Mouse (Mus musculus): ENCODE data around the gene Tpra1. TPM values are rescaled to one million over a fixed set of nuclear protein-coding genes. Genes with fewer than 3 reads are reported as not detected.

Tpra1 gene
- polyA plus RNA-seq, 1 experiment from 2014 or later: 90.6 TPM

DNA sequence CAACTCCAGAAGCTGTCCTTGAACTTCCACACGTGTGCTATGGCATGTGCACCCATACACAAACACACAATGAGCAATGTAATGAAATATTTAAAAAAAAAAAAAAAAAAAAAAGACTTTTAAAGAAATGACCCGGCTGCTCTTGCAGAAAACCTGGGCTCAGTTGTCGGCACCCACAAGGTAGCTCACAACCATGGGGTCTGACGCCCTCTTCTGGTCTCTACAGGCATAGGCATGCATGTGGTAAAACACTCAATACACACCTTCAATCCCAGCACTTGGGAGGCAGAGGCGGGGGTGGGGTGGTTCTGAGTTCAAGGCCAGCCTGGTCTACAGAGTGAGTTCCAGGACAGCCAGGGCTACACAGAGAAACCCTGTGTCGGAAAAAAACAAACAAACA lies 6.1 kb upstream of the Tpra1 start:
- Histone ChIP-seq H3K36me3 (peaks cover 61% of the 10 kb centered on the region), H3K4me2 (replicated peaks) (no peak overlapping the region)

DNA sequence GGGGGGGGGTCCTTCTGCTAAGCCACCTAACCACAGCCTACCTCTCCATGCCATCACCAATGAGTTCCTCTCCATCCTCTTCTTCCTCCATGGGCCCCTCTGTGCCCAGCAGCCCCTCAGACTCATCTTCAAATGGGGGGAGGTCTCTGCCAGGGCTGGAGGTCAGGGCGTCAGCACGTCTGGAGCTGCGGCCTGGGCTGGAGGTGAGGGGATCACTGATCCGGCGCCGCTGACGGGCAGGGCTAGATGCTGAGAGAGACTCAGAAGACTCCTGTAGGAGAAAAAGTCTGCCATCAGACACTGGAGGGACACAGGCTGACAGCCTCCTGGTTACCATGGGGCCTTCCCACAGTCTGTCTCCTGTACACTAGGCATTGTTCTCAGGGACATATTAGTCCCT lies 4.8 kb upstream of the Tpra1 start:
- Histone ChIP-seq H3K4me3 (peak overlapping the region; percentile 74), H3K9me3 (no peaks in the 10 kb centered on the region), H3K36me3 (peaks cover 48% of the 10 kb centered on the region), H3K9ac (peak overlapping the region; percentile 53), H3K4me1 (peaks cover 23% of the 10 kb centered on the region), H3K27ac (no peak overlapping the region), H3K4me2 (replicated peaks) (peak overlapping the region; percentile 65), H3K27me3 (no peaks in the 10 kb centered on the region)
- 69% methylated on average over 7 of the region's 7 CpGs for WGBS
- no peak for ATAC-seq (ENCODE audit: insufficient number of reproducible peaks, insufficient read depth, low FRiP score, low TSS enrichment)

More for the DNA sequence above, 6.1 kb upstream of the Tpra1 start:
- Histone ChIP-seq H3K9ac (no peak overlapping the region), H3K9me3 (no peaks in the 10 kb centered on the region), H3K27me3 (no peaks in the 10 kb centered on the region), H3K4me1 (peaks cover 16% of the 10 kb centered on the region), H3K27ac (no peak overlapping the region), H3K4me3 (no peak overlapping the region)
- ATAC-seq (ENCODE audit: insufficient number of reproducible peaks, insufficient read depth, low FRiP score, low TSS enrichment): no peak
- WGBS: 80% methylated on average over 6 of the region's 6 CpGs

GRCm38 (mm10) chr6:88898534-88899048 lies 3.5 kb upstream of the Tpra1 start, which contains the start of gene Mcm2:
Gene Mcm2, minus strand, starts transcription at chr6:88898780.
- peak within 1 kb of the TSS; percentile 74 for H3K4me3 ChIP-seq
- WGBS: under 1% methylated on average over 33 of the region's 33 CpGs
- peak within 1 kb of the TSS; percentile 80 for H3K9ac ChIP-seq
- H3K4me1 ChIP-seq: peaks cover 33% of the 10 kb centered on the region
- H3K36me3 ChIP-seq: peaks cover 35% of the 10 kb centered on the region
- H3K9me3 ChIP-seq: no peaks in the 10 kb centered on the region
- peak within 1 kb of the TSS; percentile 65 for H3K4me2 ChIP-seq (replicated peaks)
- ATAC-seq (ENCODE audit: insufficient number of reproducible peaks, insufficient read depth, low FRiP score, low TSS enrichment): peak; percentile 57
- no peaks in the 10 kb centered on the region for H3K27me3 ChIP-seq
- peak within 1 kb of the TSS; percentile 87 for H3K27ac ChIP-seq

- no peak for ATAC-seq (ENCODE audit: insufficient number of reproducible peaks, insufficient read depth, low FRiP score, low TSS enrichment)
- H3K4me2 ChIP-seq (replicated peaks): peak overlapping the region; percentile 65; the same call in 1 of the 2 replicates
- no peaks in the 10 kb centered on the region for H3K27me3 ChIP-seq
- no peak overlapping the region for H3K4me3 ChIP-seq
- WGBS: 62% methylated on average over 4 of the region's 4 CpGs
- H3K27ac ChIP-seq: 0 out of 2 replicates have a peak overlapping the region, but pooled peaks have one; percentile 87
- H3K9me3 ChIP-seq: no peaks in the 10 kb centered on the region
- H3K4me1 ChIP-seq: peaks cover 38% of the 10 kb centered on the region
- no peak overlapping the region for H3K9ac ChIP-seq
- H3K36me3 ChIP-seq: peaks cover 30% of the 10 kb centered on the region
Observed at GRCm38 (mm10) chr6:88899086-88899485, 3.0 kb upstream of the Tpra1 start.

DNA sequence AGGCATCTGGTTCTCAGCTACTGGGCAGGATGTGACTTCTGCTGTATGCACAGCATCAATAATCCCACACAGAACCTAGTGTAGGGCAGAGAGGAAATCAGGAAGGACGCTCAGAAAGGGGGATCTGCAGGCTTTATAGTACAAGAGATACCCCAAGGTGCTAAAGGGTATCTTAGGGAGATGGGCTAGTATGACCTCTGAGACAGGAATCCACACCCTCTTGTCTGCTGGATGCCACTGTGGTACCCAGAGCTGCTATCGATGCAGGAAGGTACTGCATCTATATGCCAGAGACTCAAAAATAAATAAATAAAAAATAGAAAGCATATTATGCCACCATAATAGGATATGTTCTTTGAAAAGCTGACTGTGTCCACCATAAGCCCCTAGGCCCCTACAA lies 2.4 kb upstream of the Tpra1 start:
- ATAC-seq (ENCODE audit: insufficient number of reproducible peaks, insufficient read depth, low FRiP score, low TSS enrichment): no peak
- Histone ChIP-seq H3K4me2 (replicated peaks) (no peak overlapping the region), H3K4me3 (no peak overlapping the region), H3K36me3 (peaks cover 25% of the 10 kb centered on the region), H3K4me1 (peaks cover 42% of the 10 kb centered on the region), H3K9ac (no peak overlapping the region), H3K27ac (no peak overlapping the region), H3K27me3 (no peaks in the 10 kb centered on the region), H3K9me3 (no peaks in the 10 kb centered on the region)
- WGBS: 86% methylated on average over 2 of the region's 2 CpGs

DNA sequence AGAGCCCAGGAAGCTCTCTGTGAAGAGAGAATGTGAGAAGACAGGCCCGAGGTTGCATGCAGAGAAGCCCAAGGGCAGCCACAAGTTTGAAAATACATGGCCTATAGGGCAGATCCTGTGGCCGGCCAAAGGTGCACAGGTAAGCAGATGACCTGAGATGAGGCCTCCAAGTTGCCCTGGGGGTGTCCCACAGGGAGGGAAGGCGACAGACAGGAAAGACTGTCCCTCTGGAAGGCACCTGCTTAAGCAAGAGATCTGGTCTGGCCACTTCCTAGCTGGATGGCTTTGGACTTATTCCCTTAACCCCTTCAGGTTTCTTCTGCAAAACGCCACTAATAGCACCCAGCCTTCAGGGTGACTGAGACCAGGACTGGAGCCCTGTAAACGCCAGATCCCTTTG lies 580 bp upstream of the Tpra1 start:
- H3K9ac ChIP-seq: peak overlapping the region; percentile 87
- H3K4me3 ChIP-seq: peak overlapping the region; percentile 73
- H3K4me2 ChIP-seq (replicated peaks): peak overlapping the region; percentile 90
- whole genome bisulfite sequencing: 12% methylated on average over 5 of the region's 5 CpGs
- H3K36me3 ChIP-seq: peaks cover 8% of the 10 kb centered on the region
- H3K4me1 ChIP-seq: peaks cover 41% of the 10 kb centered on the region
- ATAC-seq (ENCODE audit: insufficient number of reproducible peaks, insufficient read depth, low FRiP score, low TSS enrichment): no peak
- peak overlapping the region; percentile 93; the same call in 1 of the 2 replicates for H3K27ac ChIP-seq
- H3K9me3 ChIP-seq: no peaks in the 10 kb centered on the region
- H3K27me3 ChIP-seq: no peaks in the 10 kb centered on the region

DNA sequence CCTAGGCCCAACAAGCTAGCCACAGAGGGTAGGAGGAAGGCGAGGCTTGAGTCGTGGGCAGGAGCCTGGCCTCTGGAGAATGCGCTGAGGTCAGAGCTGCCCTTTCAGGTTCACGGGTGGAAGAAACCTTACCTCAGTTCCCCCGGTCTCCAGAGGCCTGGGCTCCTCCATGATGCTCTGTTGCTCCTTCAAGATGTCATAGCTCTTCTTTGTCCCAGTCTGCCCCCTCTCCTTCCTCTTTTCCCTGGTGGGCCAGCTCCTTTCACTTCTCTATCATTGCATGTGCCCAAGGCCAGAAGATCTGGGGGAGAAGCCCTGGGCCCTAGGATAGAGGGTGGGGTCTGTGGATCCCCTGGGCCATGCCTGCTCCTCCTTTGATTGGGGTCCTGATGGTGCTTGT lies 1.7 kb downstream of the Tpra1 start:
- Histone ChIP-seq H3K27me3 (no peaks in the 10 kb centered on the region), H3K4me2 (replicated peaks) (peak overlapping the region; percentile 90), H3K9ac (0 out of 2 replicates have a peak overlapping the region, but pooled peaks have one; percentile 87), H3K9me3 (no peaks in the 10 kb centered on the region), H3K4me3 (peak overlapping the region; percentile 73), H3K27ac (no peak overlapping the region), H3K4me1 (peaks cover 33% of the 10 kb centered on the region), H3K36me3 (peaks cover 10% of the 10 kb centered on the region)
- 66% methylated on average over 5 of the region's 5 CpGs for WGBS
- no peak for ATAC-seq (ENCODE audit: insufficient number of reproducible peaks, insufficient read depth, low FRiP score, low TSS enrichment)

GRCm38 (mm10) chr6:88904456-88904974 lies 2.5 kb downstream of the Tpra1 start:
- Histone ChIP-seq H3K9me3 (no peaks in the 10 kb centered on the region), H3K4me3 (no peak overlapping the region), H3K27ac (no peak overlapping the region), H3K27me3 (no peaks in the 10 kb centered on the region), H3K4me1 (peaks cover 33% of the 10 kb centered on the region), H3K4me2 (replicated peaks) (no peak overlapping the region), H3K9ac (peak overlapping the region; percentile 4; the same call in 1 of the 2 replicates), H3K36me3 (peaks cover 15% of the 10 kb centered on the region)
- WGBS: 89% methylated on average over 4 of the region's 4 CpGs
- no peak for ATAC-seq (ENCODE audit: insufficient number of reproducible peaks, insufficient read depth, low FRiP score, low TSS enrichment)

- no peak overlapping the region for H3K27ac ChIP-seq
- H3K4me1 ChIP-seq: peaks cover 33% of the 10 kb centered on the region
- WGBS: 79% methylated on average over 7 of the region's 7 CpGs
Observed at GRCm38 (mm10) chr6:88905042-88905441, 3.0 kb downstream of the Tpra1 start.

GRCm38 (mm10) chr6:88906369-88907108 lies 4.5 kb downstream of the Tpra1 start:
- no peaks in the 10 kb centered on the region for H3K9me3 ChIP-seq
- H3K9ac ChIP-seq: no peak overlapping the region; the same call in 1 of the 2 replicates
- peaks cover 31% of the 10 kb centered on the region for H3K36me3 ChIP-seq
- 15% methylated on average over 16 of the region's 16 CpGs for WGBS
- peaks cover 28% of the 10 kb centered on the region for H3K4me1 ChIP-seq
- H3K4me3 ChIP-seq: no peak overlapping the region
- no peak for ATAC-seq (ENCODE audit: insufficient number of reproducible peaks, insufficient read depth, low FRiP score, low TSS enrichment)
- no peak overlapping the region for H3K27ac ChIP-seq
- peak overlapping the region; percentile 32 for H3K4me2 ChIP-seq (replicated peaks)
- no peaks in the 10 kb centered on the region for H3K27me3 ChIP-seq

More at GRCm38 (mm10) chr6:88905042-88905441, 3.0 kb downstream of the Tpra1 start:
- ATAC-seq (ENCODE audit: insufficient number of reproducible peaks, insufficient read depth, low FRiP score, low TSS enrichment): no peak
- Histone ChIP-seq H3K4me3 (no peak overlapping the region), H3K4me2 (replicated peaks) (no peak overlapping the region), H3K27me3 (no peaks in the 10 kb centered on the region), H3K9me3 (no peaks in the 10 kb centered on the region), H3K9ac (peak overlapping the region; percentile 4; the same call in 1 of the 2 replicates), H3K36me3 (peaks cover 19% of the 10 kb centered on the region)

DNA sequence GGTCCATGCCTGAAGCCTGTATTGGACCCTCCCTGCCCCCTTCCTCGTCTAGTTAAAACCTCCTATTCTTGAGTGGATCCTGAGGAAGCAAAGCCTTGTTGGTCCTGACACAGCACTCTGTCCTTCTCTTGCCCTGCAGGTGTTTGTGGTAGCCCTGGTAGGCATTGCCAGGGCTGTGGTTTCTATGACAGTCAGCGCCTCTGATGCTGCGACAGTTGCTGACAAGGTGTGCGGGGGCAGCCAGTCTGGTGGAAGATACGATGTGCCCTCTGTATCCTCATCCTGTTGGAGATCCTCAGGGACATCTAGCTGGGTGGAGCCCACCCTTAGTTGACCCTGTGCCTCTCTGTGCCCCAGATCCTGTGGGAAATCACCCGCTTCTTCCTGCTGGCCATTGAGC lies 7.1 kb downstream of the Tpra1 start:
- H3K4me1 ChIP-seq: peaks cover 12% of the 10 kb centered on the region
- peaks cover 43% of the 10 kb centered on the region for H3K36me3 ChIP-seq
- no peak overlapping the region for H3K9ac ChIP-seq
- no peak overlapping the region for H3K4me2 ChIP-seq (replicated peaks)
- no peak overlapping the region for H3K4me3 ChIP-seq
- H3K9me3 ChIP-seq: no peaks in the 10 kb centered on the region
- no peak overlapping the region for H3K27ac ChIP-seq
- no peaks in the 10 kb centered on the region for H3K27me3 ChIP-seq
- WGBS: 87% methylated on average over 6 of the region's 6 CpGs
- no peak for ATAC-seq (ENCODE audit: insufficient number of reproducible peaks, insufficient read depth, low FRiP score, low TSS enrichment)

DNA sequence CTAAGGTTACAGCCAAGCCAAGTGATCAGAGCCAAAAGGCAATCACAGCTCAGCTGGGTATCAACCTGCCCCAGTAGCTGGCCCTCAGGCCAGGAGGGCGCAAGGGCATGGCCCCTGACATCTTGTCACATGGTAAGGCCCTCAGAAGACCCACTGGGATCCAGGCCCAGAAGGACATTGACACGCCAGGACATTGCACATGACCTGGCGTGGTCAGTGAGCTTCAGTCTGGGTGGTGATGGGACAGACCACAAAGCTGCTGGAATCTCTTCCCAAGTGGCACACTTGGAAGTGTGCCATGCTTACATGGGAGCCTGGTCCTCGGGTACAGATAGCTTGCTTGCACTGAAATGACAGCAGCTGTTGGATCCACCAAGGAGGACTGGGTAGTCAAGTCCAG lies 11.0 kb downstream of the Tpra1 start:
- H3K27ac ChIP-seq: no peak overlapping the region
- ATAC-seq (ENCODE audit: insufficient number of reproducible peaks, insufficient read depth, low FRiP score, low TSS enrichment): no peak
- 86% methylated on average over 4 of the region's 4 CpGs for WGBS

More for the DNA sequence above, 11.0 kb downstream of the Tpra1 start:
- H3K27me3 ChIP-seq: no peaks in the 10 kb centered on the region
- H3K4me2 ChIP-seq (replicated peaks): no peak overlapping the region
- peaks cover 39% of the 10 kb centered on the region for H3K36me3 ChIP-seq
- H3K9ac ChIP-seq: no peak overlapping the region
- H3K4me3 ChIP-seq: no peak overlapping the region
- no peaks in the 10 kb centered on the region for H3K9me3 ChIP-seq
- no peaks in the 10 kb centered on the region for H3K4me1 ChIP-seq

Data from embryonic facial prominence, embryonic 12.5 days (tissue).